Mouse (Mus musculus) limb, embryonic 14.5 days (tissue): Measurements from ENCODE around the gene Trp53tg5. TPM values are rescaled to one million over a fixed set of nuclear protein-coding genes. Genes with fewer than 3 reads are reported as not detected.

ENCODE experiments used
- ATAC-seq: fragments of 200-750 bp; cut with Nextera tagmentation; 2 replicates; pipeline ENCODE4 v1.8.0; 2017; ENCODE audit warnings: low read depth, moderate number of reproducible peaks, moderate TSS enrichment; ENCODE audit not compliant: low FRiP score
- DNase-seq: peaks from one replicate; pipeline ENCODE4 v3.0.0-alpha.2; 2015; ENCODE audit warnings: low spot score
- H3K27ac ChIP-seq: fragments of 300-500 bp; sonication (generic); replicated peaks from 2 replicates; pipeline ENCODE4 v1.5.1; 2014; ENCODE audit warnings: low read depth, mild to moderate bottlenecking, low read length, moderate library complexity, mixed read lengths
- H3K27me3 ChIP-seq: fragments of 300-500 bp; sonication (generic); 2 replicates; pipeline ENCODE4 v1.6.1; 2014; ENCODE audit warnings: low read length, mixed read lengths; ENCODE audit not compliant: control insufficient read depth, insufficient read depth
- H3K36me3 ChIP-seq: fragments of 300-500 bp; sonication (generic); 2 replicates; pipeline ENCODE4 v1.6.1; 2014; ENCODE audit warnings: mild to moderate bottlenecking, low read length, moderate library complexity, mixed read lengths; ENCODE audit not compliant: control insufficient read depth, insufficient read depth
- H3K4me1 ChIP-seq: fragments of 300-500 bp; sonication (generic); 2 replicates; pipeline ENCODE4 v1.6.1; 2014; ENCODE audit warnings: antibody characterized with exemption, low read length, mixed read lengths; ENCODE audit not compliant: control insufficient read depth, insufficient read depth
- H3K4me2 ChIP-seq: fragments of 300-500 bp; sonication (generic); replicated peaks from 2 replicates; pipeline ENCODE4 v1.6.1; 2014; ENCODE audit warnings: low read depth, mild to moderate bottlenecking, low read length, moderate library complexity; ENCODE audit not compliant: severe bottlenecking
- H3K4me3 ChIP-seq: fragments of 300-500 bp; sonication (generic); replicated peaks from 2 replicates; pipeline ENCODE4 v1.5.1; 2014; ENCODE audit warnings: low read length
- H3K9ac ChIP-seq: fragments of 300-500 bp; sonication (generic); 2 replicates; pipeline ENCODE4 v1.6.1; 2014; ENCODE audit warnings: mild to moderate bottlenecking, low read depth, low read length, moderate library complexity; ENCODE audit not compliant: severe bottlenecking
- H3K9me3 ChIP-seq: fragments of 300-500 bp; sonication (generic); 2 replicates; pipeline ENCODE4 v1.6.1; 2016; ENCODE audit warnings: low read length; ENCODE audit not compliant: control insufficient read depth
- POLR2A ChIP-seq: fragments of 200-500 bp; IDR thresholded peaks from 2 replicates; pipeline ENCODE4 v1.8.0; 2012; ENCODE audit warnings: inconsistent platforms, mild to moderate bottlenecking, moderate library complexity, borderline replicate concordance; ENCODE audit not compliant: insufficient read depth, insufficient read length; ENCODE audit errors: extremely low read depth
- WGBS: fragments of 180-500 bp; shearing (Covaris S2); extraction: QIAGEN DNeasy Blood & Tissue Kit; methylation state at CpG from one replicate; pipeline ENCODE4 v1.1.7; 2014; 5-methylcytosine and 5-hydroxymethylcytosine counted together
- polyA plus RNA-seq, 2 experiments: library from polyadenylated mRNA; depleted of rRNA in 1 of 2; stranded (reverse) in 1 of 2; unstranded in 1 of 2; fragments of >200 nt; fragmentation: Nextera tagmentation in 1 of 2; extraction: Ambion mirVana in 1 of 2; gene quantifications; 2 replicates each; pipeline versions ENCODE4 v1.2.1 to v1.2.3; 2012 to 2014

The Trp53tg5 gene
- polyA plus RNA-seq, 2 experiments, result not detected

DNA sequence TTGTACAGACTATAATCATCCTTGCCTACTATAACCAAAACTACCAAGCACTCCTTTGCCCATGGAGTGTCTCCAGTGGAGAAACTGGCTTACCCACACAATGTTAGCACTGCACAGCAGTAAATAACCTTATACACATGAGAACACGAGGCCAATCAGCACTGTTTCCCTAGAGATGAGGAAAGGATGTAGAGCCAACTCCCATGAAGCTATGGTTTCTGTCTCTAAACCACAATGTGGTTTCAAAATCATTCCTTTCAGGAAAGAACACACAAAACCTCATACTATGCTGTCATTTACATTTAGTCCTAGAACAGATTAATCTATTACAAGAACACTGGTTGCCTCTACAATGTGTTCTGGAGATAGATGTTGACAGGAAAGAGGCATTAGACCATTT lies 22.8 kb upstream of the Trp53tg5 start:
- no peaks in the 10 kb centered on the region for H3K27me3 ChIP-seq
- no peak for TF ChIP-seq POLR2A
- H3K4me3 ChIP-seq, result 0 out of 2 replicates have a peak overlapping the region, but pooled peaks have one; percentile 80
- H3K4me1 ChIP-seq, result peaks cover 13% of the 10 kb centered on the region
- no peak overlapping the region for H3K27ac ChIP-seq
- H3K9me3 ChIP-seq, result no peaks in the 10 kb centered on the region
- no peak overlapping the region for H3K4me2 ChIP-seq
- H3K9ac ChIP-seq, result no peak overlapping the region
- 63% methylated on average over 1 of the region's 1 CpGs for WGBS
- DNase-seq (no peak), ATAC-seq (no peak)
- peaks cover 16% of the 10 kb centered on the region for H3K36me3 ChIP-seq

GRCm38 (mm10) chr2:164494126-164494525 lies 20.6 kb upstream of the Trp53tg5 start:
- Histone ChIP-seq H3K36me3 (no peaks in the 10 kb centered on the region), H3K4me2 (no peak overlapping the region), H3K4me1 (peaks cover 13% of the 10 kb centered on the region), H3K27me3 (no peaks in the 10 kb centered on the region), H3K27ac (no peak overlapping the region), H3K9ac (no peak overlapping the region), H3K9me3 (no peaks in the 10 kb centered on the region), H3K4me3 (no peak overlapping the region)
- DNase-seq, result no peak
- no peak for TF ChIP-seq POLR2A
- ATAC-seq, result no peak
- WGBS, result 52% methylated on average over 2 of the region's 2 CpGs

GRCm38 (mm10) chr2:164487812-164488211 lies 14.3 kb upstream of the Trp53tg5 start:
- DNase-seq (no peak), ATAC-seq (no peak)
- Histone ChIP-seq H3K4me1 (0 out of 2 replicates have a peak, but pooled peaks cover 5% of the 10 kb centered on the region), H3K4me2 (no peak overlapping the region), H3K9ac (no peak overlapping the region), H3K4me3 (no peak overlapping the region), H3K27me3 (peaks cover 26% of the 10 kb centered on the region), H3K9me3 (no peaks in the 10 kb centered on the region), H3K36me3 (no peaks in the 10 kb centered on the region), H3K27ac (no peak overlapping the region)
- no peak for TF ChIP-seq POLR2A
- WGBS, result 61% methylated on average over 9 of the region's 9 CpGs

DNA sequence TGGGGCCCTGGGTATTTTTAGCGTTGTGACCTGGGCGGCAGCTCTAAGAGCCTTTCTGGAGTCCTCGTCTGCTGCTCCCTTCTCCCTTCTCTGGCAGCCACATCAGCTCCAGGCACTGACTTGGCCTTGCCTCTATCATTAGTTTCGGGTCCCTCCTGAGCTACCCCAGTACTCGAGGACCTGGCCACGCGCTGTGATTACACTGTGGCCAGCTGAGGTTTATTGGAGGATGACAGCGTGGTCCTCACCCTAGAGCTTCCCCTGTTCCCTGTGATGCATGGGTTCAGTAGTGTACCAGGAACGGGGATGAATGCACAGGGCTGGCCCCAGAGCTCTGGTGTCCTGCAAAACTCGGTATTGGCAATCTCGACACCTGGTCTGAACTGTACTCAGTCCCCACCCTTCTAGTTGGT lies 13.6 kb upstream of the Trp53tg5 start:
- DNase-seq (no peak), ATAC-seq (no peak; the same call in 1 of the 2 replicates)
- no peaks in the 10 kb centered on the region for H3K9me3 ChIP-seq
- WGBS, result 9% methylated on average over 10 of the region's 11 CpGs
- 0 out of 2 replicates have a peak, but pooled peaks cover 5% of the 10 kb centered on the region for H3K4me1 ChIP-seq
- no peak for TF ChIP-seq POLR2A
- peak overlapping the region; percentile 66 for H3K9ac ChIP-seq
- no peak overlapping the region for H3K27ac ChIP-seq
- peak overlapping the region; percentile 71 for H3K4me3 ChIP-seq
- H3K27me3 ChIP-seq, result peaks cover 26% of the 10 kb centered on the region
- H3K36me3 ChIP-seq, result no peaks in the 10 kb centered on the region
- peak overlapping the region; percentile 100 for H3K4me2 ChIP-seq

DNA sequence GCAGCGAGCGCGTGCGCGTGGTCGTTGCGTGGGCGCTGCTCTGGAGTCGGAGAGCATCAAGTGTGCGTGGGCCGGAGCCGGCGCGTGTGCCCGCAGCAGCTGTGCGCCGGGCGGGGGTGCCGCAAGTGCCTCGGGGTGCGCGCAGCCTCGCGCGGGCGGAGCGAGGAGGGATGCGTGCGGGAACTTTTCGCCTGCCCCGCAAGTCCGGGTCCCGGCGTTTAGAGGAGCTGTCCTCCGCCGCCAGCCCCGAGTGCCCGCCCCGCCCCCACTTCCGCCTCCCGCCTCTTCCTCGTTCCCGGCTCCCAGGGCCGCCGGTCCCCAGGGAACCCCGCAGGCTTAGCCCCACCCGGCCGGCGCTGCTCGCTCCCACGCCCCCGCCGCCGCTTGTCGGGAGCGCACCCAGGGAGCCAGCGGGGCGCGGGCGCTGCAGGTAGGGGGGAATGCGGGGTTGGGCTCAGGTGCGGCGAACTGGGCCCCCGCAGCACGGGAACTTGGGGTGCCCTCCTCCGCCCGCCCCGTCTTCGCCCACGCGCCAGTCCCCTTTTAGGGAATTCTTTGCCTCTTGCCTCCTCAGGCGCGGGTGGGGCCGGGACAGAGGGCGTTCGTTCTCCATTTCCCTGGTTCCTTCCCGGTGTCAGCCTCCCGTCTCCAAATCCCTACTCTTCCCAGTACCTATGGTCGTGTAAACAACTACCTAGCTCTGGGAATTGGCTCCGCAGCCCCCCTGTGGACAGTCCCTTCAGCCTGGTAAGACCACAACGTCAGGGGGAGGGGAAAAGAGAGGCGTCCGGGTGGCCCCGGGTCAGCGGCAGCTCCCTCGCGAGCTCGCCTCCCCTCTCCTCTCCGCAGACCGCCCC lies 13.0 kb upstream of the Trp53tg5 start:
- peak overlapping the region; percentile 71 for H3K4me3 ChIP-seq
- peak overlapping the region; percentile 66 for H3K9ac ChIP-seq
- peak overlapping the region; percentile 100 for H3K4me2 ChIP-seq
- H3K4me1 ChIP-seq, result 0 out of 2 replicates have a peak, but pooled peaks cover 5% of the 10 kb centered on the region
- H3K36me3 ChIP-seq, result no peaks in the 10 kb centered on the region
- no peak for TF ChIP-seq POLR2A
- no peaks in the 10 kb centered on the region for H3K9me3 ChIP-seq
- 0% methylated on average over 41 of the region's 90 CpGs for WGBS
- no peak for DNase-seq
- peak; percentile 19; the same call in 1 of the 2 replicates for ATAC-seq
- no peak overlapping the region for H3K27ac ChIP-seq
- peaks cover 26% of the 10 kb centered on the region for H3K27me3 ChIP-seq
